Mouse (Mus musculus): Measurements from ENCODE around the gene Atad1. TPM values are rescaled to one million over a fixed set of nuclear protein-coding genes. Genes with fewer than 3 reads are reported as not detected.
"Not testable (repeated sequence)": the region's sequence is repeated elsewhere in the genome, so short reads cannot be mapped to it uniquely, and the experiment has no call there.

Atad1 gene
- polyA plus RNA-seq, 1 experiment from 2014 or later: 76.1 TPM

- Histone ChIP-seq H3K9me3 (no peaks in the 10 kb centered on the region), H3K36me3 (no peaks in the 10 kb centered on the region), H3K4me2 (replicated peaks) (no peak overlapping the region), H3K27ac (no peak overlapping the region), H3K4me3 (replicated peaks) (no peak overlapping the region), H3K27me3 (replicated peaks) (no peaks in the 10 kb centered on the region), H3K9ac (no peak overlapping the region), H3K4me1 (replicated peaks) (peaks cover 3% of the 10 kb centered on the region; the same call in 1 of the 2 replicates)
- ATAC-seq: no peak
- 63% methylated on average over 3 of the region's 3 CpGs for WGBS
Measured at GRCm38 (mm10) chr19:32710288-32710687, 29.3 kb downstream of the Atad1 start.

DNA sequence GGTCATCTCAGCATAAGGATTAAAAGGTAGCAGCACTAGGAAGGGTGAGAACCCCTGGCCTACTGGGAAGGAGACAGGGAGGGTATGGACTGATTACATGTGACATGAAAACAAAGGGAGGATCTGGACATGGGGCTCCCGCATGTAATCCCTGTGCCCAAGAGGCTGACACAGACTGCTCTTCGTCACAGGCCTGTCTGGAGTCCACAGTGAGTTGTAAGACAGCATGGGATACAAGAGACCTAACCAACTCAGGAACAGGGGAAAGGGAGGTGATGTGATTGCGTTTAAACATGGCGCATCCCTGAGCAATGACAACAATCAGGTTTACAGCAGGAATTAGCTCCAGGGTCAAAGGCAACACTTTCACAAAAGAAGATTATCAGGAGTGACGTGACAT, 30.6 kb downstream of the Atad1 start:
- no peak overlapping the region for H3K9ac ChIP-seq
- ATAC-seq: no peak
- H3K9me3 ChIP-seq: no peaks in the 10 kb centered on the region
- H3K27me3 ChIP-seq (replicated peaks): no peaks in the 10 kb centered on the region
- no peak overlapping the region for H3K4me2 ChIP-seq (replicated peaks)
- no peaks in the 10 kb centered on the region for H3K36me3 ChIP-seq
- peaks cover 3% of the 10 kb centered on the region; the same call in 1 of the 2 replicates for H3K4me1 ChIP-seq (replicated peaks)
- WGBS: 84% methylated on average over 5 of the region's 5 CpGs
- H3K27ac ChIP-seq: no peak overlapping the region
- no peak overlapping the region for H3K4me3 ChIP-seq (replicated peaks)

DNA sequence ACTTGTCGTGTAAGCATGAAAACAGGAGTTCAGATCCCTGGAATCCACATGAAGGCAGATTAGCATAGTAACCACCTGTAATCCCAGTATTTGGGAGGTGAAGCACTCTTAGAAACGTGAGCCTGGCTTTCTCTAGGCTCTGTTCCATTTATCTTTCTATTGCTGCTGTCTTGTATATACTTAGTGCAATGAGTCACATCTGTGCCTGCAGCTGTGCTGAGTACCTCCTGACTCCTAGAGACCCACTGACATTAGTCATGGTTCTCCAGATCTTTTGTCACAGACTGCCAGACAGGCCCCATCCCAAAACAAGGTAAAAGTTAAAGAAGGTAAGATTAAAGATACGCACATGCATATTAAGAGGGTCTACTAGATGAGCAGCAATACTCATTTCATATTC, 37.4 kb downstream of the Atad1 start:
- no peak for ATAC-seq
- no peak overlapping the region for H3K9ac ChIP-seq
- no peaks in the 10 kb centered on the region for H3K4me1 ChIP-seq (replicated peaks)
- H3K27me3 ChIP-seq (replicated peaks): no peaks in the 10 kb centered on the region
- H3K4me3 ChIP-seq (replicated peaks): no peak overlapping the region
- no peak overlapping the region for H3K27ac ChIP-seq
- 0 out of 2 replicates have a peak, but pooled peaks cover 8% of the 10 kb centered on the region for H3K36me3 ChIP-seq
- no peaks in the 10 kb centered on the region for H3K9me3 ChIP-seq
- H3K4me2 ChIP-seq (replicated peaks): no peak overlapping the region
- 85% methylated on average over 3 of the region's 3 CpGs for WGBS

GRCm38 (mm10) chr19:32696674-32697073, 42.9 kb downstream of the Atad1 start:
- Histone ChIP-seq H3K27ac (no peak overlapping the region), H3K4me3 (replicated peaks) (no peak overlapping the region), H3K4me2 (replicated peaks) (no peak overlapping the region), H3K9me3 (no peaks in the 10 kb centered on the region), H3K4me1 (replicated peaks) (no peaks in the 10 kb centered on the region), H3K27me3 (replicated peaks) (no peaks in the 10 kb centered on the region), H3K9ac (no peak overlapping the region), H3K36me3 (0 out of 2 replicates have a peak, but pooled peaks cover 6% of the 10 kb centered on the region)
- WGBS: 92% methylated on average over 2 of the region's 2 CpGs
- no peak for ATAC-seq

DNA sequence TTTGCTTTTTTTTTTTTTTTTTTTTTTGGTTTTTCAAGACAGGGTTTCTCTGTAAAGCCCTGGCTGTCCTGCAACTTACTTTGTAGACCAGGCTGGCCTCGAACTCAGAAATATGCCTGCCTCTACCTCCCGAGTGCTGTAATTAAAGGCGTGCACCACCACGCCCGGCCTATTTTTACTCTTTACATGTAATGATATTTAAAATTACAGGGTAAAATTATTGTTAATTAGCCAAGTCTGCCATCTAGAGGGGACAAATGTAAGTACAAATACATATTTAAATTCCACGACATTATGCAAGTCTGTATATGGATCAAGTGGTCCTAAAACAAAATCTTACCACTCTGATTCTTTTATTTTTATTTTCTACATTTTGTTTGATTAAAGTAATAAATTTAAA, 49.9 kb downstream of the Atad1 start:
- ATAC-seq: no peak
- peaks cover 13% of the 10 kb centered on the region; the same call in 1 of the 2 replicates for H3K36me3 ChIP-seq

DNA sequence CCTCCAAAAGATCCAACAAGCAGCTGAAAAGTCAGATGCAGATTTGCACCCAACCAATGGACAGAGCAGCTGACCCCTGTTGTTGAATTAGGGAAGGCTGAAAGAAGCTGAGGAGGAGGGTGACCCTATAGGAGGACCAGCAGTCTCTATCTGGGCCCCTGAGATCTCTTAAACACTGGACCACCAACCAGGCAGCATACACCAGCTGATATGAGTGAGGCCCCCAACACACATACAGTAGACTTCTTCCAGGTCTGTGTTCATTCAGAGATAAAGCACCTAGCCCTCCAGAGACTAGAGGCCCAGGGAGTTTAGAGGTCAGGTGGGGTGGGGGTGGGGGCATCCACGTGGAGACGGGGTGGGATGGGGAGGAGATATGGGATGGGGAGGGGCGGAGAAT, 51.4 kb downstream of the Atad1 start:
- 61% methylated on average over 3 of the region's 3 CpGs for WGBS
- not testable (repeated sequence) for H3K27me3 ChIP-seq (replicated peaks); H3K4me3 ChIP-seq (replicated peaks); H3K9me3 ChIP-seq; H3K27ac ChIP-seq; H3K4me1 ChIP-seq (replicated peaks); H3K9ac ChIP-seq; ATAC-seq; H3K4me2 ChIP-seq (replicated peaks)
- H3K36me3 ChIP-seq: peaks cover 10% of the 10 kb centered on the region; the same call in 1 of the 2 replicates

More for the DNA sequence above, 49.9 kb downstream of the Atad1 start:
- H3K4me3 ChIP-seq (replicated peaks): no peak overlapping the region
- no peaks in the 10 kb centered on the region for H3K4me1 ChIP-seq (replicated peaks)
- no peak overlapping the region for H3K4me2 ChIP-seq (replicated peaks)
- no peaks in the 10 kb centered on the region for H3K27me3 ChIP-seq (replicated peaks)
- 65% methylated on average over 6 of the region's 6 CpGs for WGBS
- no peaks in the 10 kb centered on the region for H3K9me3 ChIP-seq
- no peak overlapping the region for H3K27ac ChIP-seq
- no peak overlapping the region for H3K9ac ChIP-seq

GRCm38 (mm10) chr19:32687721-32688120, 51.9 kb downstream of the Atad1 start:
- Histone ChIP-seq H3K9ac (no peak overlapping the region), H3K4me3 (replicated peaks) (no peak overlapping the region), H3K36me3 (peaks cover 10% of the 10 kb centered on the region; the same call in 1 of the 2 replicates), H3K27me3 (replicated peaks) (no peaks in the 10 kb centered on the region), H3K27ac (no peak overlapping the region), H3K4me2 (replicated peaks) (no peak overlapping the region), H3K4me1 (replicated peaks) (no peaks in the 10 kb centered on the region), H3K9me3 (no peaks in the 10 kb centered on the region)
- WGBS: 84% methylated on average over 5 of the region's 5 CpGs
- no peak for ATAC-seq

DNA sequence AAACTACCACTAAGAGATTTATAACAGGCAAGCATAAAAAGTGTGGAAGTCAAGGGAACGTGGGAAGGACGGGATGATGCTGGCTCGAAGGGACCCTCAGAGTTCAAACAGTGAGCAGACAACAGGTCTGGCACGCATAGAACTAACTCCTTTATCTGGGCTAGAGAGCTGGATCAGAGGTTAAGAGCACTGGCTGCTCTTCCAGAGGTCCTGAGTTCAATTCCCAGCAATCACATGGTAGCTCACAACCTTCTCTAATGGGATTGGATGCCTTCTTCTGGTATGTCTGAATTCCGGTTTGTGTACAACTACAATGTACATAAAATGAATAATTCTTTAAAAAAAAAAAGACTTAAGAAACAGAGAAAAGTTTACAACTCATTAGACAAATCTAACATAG, 56.5 kb downstream of the Atad1 start:
- ATAC-seq: no peak
- no peaks in the 10 kb centered on the region for H3K9me3 ChIP-seq
- no peak overlapping the region for H3K27ac ChIP-seq
- H3K4me2 ChIP-seq (replicated peaks): no peak overlapping the region
- no peak overlapping the region for H3K9ac ChIP-seq
- 87% methylated on average over 5 of the region's 5 CpGs for WGBS
- no peak overlapping the region for H3K4me3 ChIP-seq (replicated peaks)
- no peaks in the 10 kb centered on the region for H3K4me1 ChIP-seq (replicated peaks)
- no peaks in the 10 kb centered on the region for H3K27me3 ChIP-seq (replicated peaks)
- peaks cover 7% of the 10 kb centered on the region; the same call in 1 of the 2 replicates for H3K36me3 ChIP-seq

- ATAC-seq: no peak
- Histone ChIP-seq H3K27me3 (replicated peaks) (no peaks in the 10 kb centered on the region), H3K9me3 (no peaks in the 10 kb centered on the region), H3K4me3 (replicated peaks) (no peak overlapping the region), H3K4me1 (replicated peaks) (no peaks in the 10 kb centered on the region), H3K9ac (no peak overlapping the region), H3K36me3 (no peaks in the 10 kb centered on the region), H3K4me2 (replicated peaks) (no peak overlapping the region), H3K27ac (no peak overlapping the region)
- 84% methylated on average over 2 of the region's 2 CpGs for WGBS
Measured at GRCm38 (mm10) chr19:32680894-32681293, 58.7 kb downstream of the Atad1 start.

DNA sequence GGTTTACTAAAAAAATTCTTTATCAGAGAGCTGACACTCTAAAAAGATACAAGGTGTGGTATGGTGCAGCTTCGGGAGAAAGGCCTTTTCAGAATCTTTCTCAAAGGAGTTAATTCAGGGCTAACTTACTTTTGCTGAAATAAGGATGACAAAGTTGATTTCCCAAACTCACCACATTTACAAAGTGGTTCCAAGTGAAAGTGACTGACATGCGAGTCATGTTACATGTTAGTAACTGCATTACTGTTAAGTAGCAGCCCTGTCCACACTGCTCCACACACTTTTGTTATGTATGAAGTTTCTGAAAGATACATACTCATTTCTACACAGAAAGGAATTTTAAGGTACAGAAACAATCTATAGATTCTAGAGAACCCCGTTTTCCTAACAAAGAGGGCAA, 63.8 kb downstream of the Atad1 start:
- Histone ChIP-seq H3K9ac (no peak overlapping the region), H3K4me1 (replicated peaks) (no peaks in the 10 kb centered on the region), H3K4me3 (replicated peaks) (no peak overlapping the region), H3K36me3 (0 out of 2 replicates have a peak, but pooled peaks cover 9% of the 10 kb centered on the region), H3K4me2 (replicated peaks) (no peak overlapping the region), H3K27ac (no peak overlapping the region), H3K9me3 (no peaks in the 10 kb centered on the region), H3K27me3 (replicated peaks) (no peaks in the 10 kb centered on the region)
- ATAC-seq: no peak
- WGBS: 88% methylated on average over 3 of the region's 3 CpGs

DNA sequence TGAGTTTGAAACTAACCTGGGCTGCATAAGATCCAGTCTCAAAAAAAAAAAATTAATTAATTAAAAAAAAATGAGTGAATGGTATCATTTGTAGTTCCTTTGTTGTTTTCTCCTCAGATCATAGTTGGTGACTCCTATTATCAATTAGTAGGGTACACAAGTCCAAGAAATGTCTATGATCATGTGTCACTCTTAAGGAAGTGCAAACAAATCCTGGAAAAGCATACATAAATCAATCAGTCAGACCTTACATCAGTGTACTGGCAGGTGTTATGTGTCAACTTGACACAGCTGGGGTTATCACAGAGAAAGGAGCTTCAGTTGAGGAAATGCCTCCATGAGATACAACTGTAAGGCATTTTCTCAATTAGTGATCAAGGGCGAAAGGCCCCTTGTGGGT, 71.8 kb downstream of the Atad1 start:
- H3K4me2 ChIP-seq (replicated peaks); H3K9ac ChIP-seq; H3K36me3 ChIP-seq; H3K27ac ChIP-seq; ATAC-seq; H3K9me3 ChIP-seq; H3K4me3 ChIP-seq (replicated peaks); H3K4me1 ChIP-seq (replicated peaks); H3K27me3 ChIP-seq (replicated peaks): not testable (repeated sequence)
- 84% methylated on average over 1 of the region's 1 CpGs for WGBS

GRCm38 (mm10) chr19:32665243-32665642, 74.3 kb downstream of the Atad1 start:
- H3K4me3 ChIP-seq (replicated peaks): no peak overlapping the region
- no peak overlapping the region for H3K27ac ChIP-seq
- no peaks in the 10 kb centered on the region for H3K9me3 ChIP-seq
- 82% methylated on average over 8 of the region's 8 CpGs for WGBS
- no peaks in the 10 kb centered on the region for H3K36me3 ChIP-seq
- no peak overlapping the region for H3K9ac ChIP-seq
- no peaks in the 10 kb centered on the region for H3K4me1 ChIP-seq (replicated peaks)
- no peak for ATAC-seq
- H3K4me2 ChIP-seq (replicated peaks): no peak overlapping the region
- no peaks in the 10 kb centered on the region for H3K27me3 ChIP-seq (replicated peaks)

DNA sequence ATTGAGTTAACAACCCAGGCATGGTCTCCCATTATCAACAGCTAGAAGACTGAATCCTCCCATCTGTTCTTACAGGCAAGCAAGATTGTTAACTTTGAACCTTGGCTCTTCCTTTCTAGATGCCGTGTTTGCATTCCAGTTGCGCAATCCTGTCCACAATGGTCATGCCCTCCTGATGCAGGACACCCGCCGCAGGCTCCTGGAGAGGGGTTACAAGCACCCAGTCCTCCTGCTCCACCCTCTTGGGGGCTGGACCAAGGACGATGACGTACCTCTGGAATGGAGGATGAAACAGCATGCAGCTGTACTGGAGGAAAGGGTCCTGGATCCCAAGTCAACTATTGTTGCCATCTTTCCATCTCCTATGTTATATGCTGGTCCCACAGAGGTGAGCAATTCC, 76.7 kb downstream of the Atad1 start:
- peak; percentile 68 for ATAC-seq
- no peak overlapping the region for H3K4me3 ChIP-seq (replicated peaks)
- no peaks in the 10 kb centered on the region for H3K27me3 ChIP-seq (replicated peaks)
- H3K27ac ChIP-seq: no peak overlapping the region
- no peaks in the 10 kb centered on the region for H3K36me3 ChIP-seq
- 71% methylated on average over 6 of the region's 6 CpGs for WGBS
- H3K4me1 ChIP-seq (replicated peaks): no peaks in the 10 kb centered on the region
- H3K9me3 ChIP-seq: no peaks in the 10 kb centered on the region
- no peak overlapping the region for H3K4me2 ChIP-seq (replicated peaks)
- H3K9ac ChIP-seq: no peak overlapping the region
